In the genomic region with DNA sequence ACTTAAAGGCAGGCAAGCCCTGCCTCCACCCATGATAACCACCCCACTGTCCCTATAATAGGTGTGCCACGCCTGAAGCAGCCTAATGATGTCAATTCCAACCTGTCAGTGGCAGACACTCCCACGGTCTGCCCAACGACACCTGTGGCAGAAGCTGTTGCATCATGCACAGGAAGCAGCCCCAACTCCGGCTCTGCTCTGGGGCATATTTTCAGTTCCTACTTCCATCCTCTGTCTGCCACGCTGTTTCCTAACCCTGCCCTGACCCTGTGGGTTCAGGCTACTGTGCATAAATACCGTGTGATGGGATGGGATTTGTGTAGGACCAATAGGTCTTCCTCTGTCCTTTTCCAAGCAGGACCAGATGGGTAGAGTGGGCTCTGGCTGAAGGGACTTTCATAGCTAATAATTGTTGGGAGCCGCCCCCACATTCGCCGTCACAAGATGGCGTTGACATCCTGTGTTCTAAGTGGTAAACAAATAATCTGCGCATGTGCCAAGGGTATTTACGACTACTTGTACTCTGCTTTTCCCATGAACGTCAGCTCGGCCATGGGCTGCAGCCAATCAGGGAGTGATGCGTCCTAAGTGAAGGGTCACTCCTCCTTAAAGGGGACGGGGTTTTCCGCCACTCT, we compare ENCODE assay signal across 7 mouse cellular contexts. TPM values are rescaled to one million over a fixed set of nuclear protein-coding genes. Genes with fewer than 3 reads are reported as not detected.
A peak's percentile ranks its signal among the peaks of the same experiment; 100 is the strongest.
DNase-seq lines count a peak whose midpoint lies in the region; ATAC-seq lines count a peak whose summit lies in the region.
"Not testable (repeated sequence)": the region's sequence is repeated elsewhere in the genome, so short reads cannot be mapped to it uniquely, and the experiment has no call there.

No protein-coding gene starts in this region.

- peak overlapping the region; percentile 50; the same call in 1 of the 2 replicates for H3K27ac ChIP-seq in forebrain, embryonic 12.5 days
- H3K27ac ChIP-seq in heart, embryonic 16.5 days (ENCODE audit: low read length) = peak overlapping the region; percentile 54
- H3K27ac ChIP-seq in kidney, embryonic 14.5 days (ENCODE audit: low read depth, low read length) = peak overlapping the region; percentile 30; the same call in 1 of the 2 replicates
- 0 out of 2 replicates have a peak overlapping the region, but pooled peaks have one; percentile 19 for H3K27ac ChIP-seq in liver, embryonic 11.5 days (ENCODE audit: low read depth, low read length)
- not testable (repeated sequence) for H3K27ac ChIP-seq in midbrain, embryonic 11.5 days (ENCODE audit: low read depth, low read length)

- ATAC-seq in forebrain, embryonic 12.5 days (ENCODE audit: low FRiP score) = peak; percentile 66
- ATAC-seq in heart, embryonic 16.5 days (replicated peaks; ENCODE audit: extremely low read depth, insufficient read depth, low FRiP score) = peak; percentile 19
- ATAC-seq in kidney, embryonic 14.5 days (ENCODE audit: low FRiP score, low TSS enrichment) = 0 out of 2 replicates have a peak, but pooled peaks have one; percentile 34
- ATAC-seq in liver, embryonic 11.5 days (replicated peaks; ENCODE audit: low FRiP score) = peak; percentile 60
- 0 out of 2 replicates have a peak, but pooled peaks have one; percentile 54 for ATAC-seq in midbrain, embryonic 11.5 days (ENCODE audit: low FRiP score)

- H3K9ac ChIP-seq in forebrain, embryonic 12.5 days = peak overlapping the region; percentile 33; the same call in 1 of the 2 replicates
- peak overlapping the region; percentile 49 for H3K9ac ChIP-seq in heart, embryonic 16.5 days (ENCODE audit: low read length)
- H3K9ac ChIP-seq in kidney, embryonic 14.5 days (ENCODE audit: low read depth, low read length) = peak overlapping the region; percentile 25; the same call in 1 of the 2 replicates
- H3K9ac ChIP-seq in liver, embryonic 11.5 days (ENCODE audit: low read depth, low read length) = peak overlapping the region; percentile 49; the same call in 1 of the 2 replicates
- H3K9ac ChIP-seq in midbrain, embryonic 11.5 days (ENCODE audit: low read length) = peak overlapping the region; percentile 24; the same call in 1 of the 2 replicates

- peak overlapping the region; percentile 40 for H3K4me3 ChIP-seq in forebrain, embryonic 12.5 days (replicated peaks)
- peak overlapping the region; percentile 43 for H3K4me3 ChIP-seq in heart, embryonic 16.5 days (ENCODE audit: low read length)
- H3K4me3 ChIP-seq in kidney, embryonic 14.5 days (ENCODE audit: low read length) = peak overlapping the region; percentile 35
- peak overlapping the region; percentile 48 for H3K4me3 ChIP-seq in liver, embryonic 11.5 days (ENCODE audit: low read depth, low read length)
- H3K4me3 ChIP-seq in midbrain, embryonic 11.5 days (ENCODE audit: low read depth, low read length) = peak overlapping the region; percentile 33

- 59% methylated on average over 17 of the region's 17 CpGs for WGBS in forebrain, embryonic 12.5 days
- WGBS in heart, embryonic 16.5 days = 59% methylated on average over 15 of the region's 17 CpGs
- WGBS in kidney, embryonic 14.5 days = 68% methylated on average over 15 of the region's 17 CpGs
- WGBS in liver, embryonic 11.5 days = 52% methylated on average over 15 of the region's 17 CpGs
- 60% methylated on average over 14 of the region's 17 CpGs for WGBS in midbrain, embryonic 11.5 days

- not testable (repeated sequence) for H3K36me3 ChIP-seq in forebrain, embryonic 12.5 days (replicated peaks); heart, embryonic 16.5 days (ENCODE audit: control insufficient read depth, insufficient read depth); kidney, embryonic 14.5 days (ENCODE audit: control insufficient read depth, insufficient read depth, low read length); liver, embryonic 11.5 days (ENCODE audit: control insufficient read depth, insufficient read depth, low read length); midbrain, embryonic 11.5 days (ENCODE audit: control insufficient read depth, insufficient read depth, low read length)

- peak overlapping the region; percentile 55 for H3K4me2 ChIP-seq in forebrain, embryonic 12.5 days
- peak overlapping the region; percentile 56 for H3K4me2 ChIP-seq in heart, embryonic 16.5 days (ENCODE audit: low read depth, low read length)
- peak overlapping the region; percentile 34 for H3K4me2 ChIP-seq in kidney, embryonic 14.5 days (replicated peaks; ENCODE audit: low read depth, low read length)
- peak overlapping the region; percentile 45 for H3K4me2 ChIP-seq in liver, embryonic 11.5 days
- peak overlapping the region; percentile 42 for H3K4me2 ChIP-seq in midbrain, embryonic 11.5 days

- H3K9me3 ChIP-seq in forebrain, embryonic 12.5 days; heart, embryonic 16.5 days (replicated peaks; ENCODE audit: control insufficient read depth, low read length); kidney, embryonic 14.5 days (ENCODE audit: control insufficient read depth, low read length); liver, embryonic 11.5 days (ENCODE audit: control insufficient read depth, low read length); midbrain, embryonic 11.5 days (ENCODE audit: control insufficient read depth, low read length): not testable (repeated sequence)

- peak; percentile 60 for DNase-seq in cerebellum, adult 11-12 months
- peak; percentile 36 for DNase-seq in liver, embryonic 11.5 days (ENCODE audit: low spot score)
- not testable (repeated sequence) for DNase-seq in midbrain, embryonic 11.5 days (ENCODE audit: low spot score, missing footprints)
- DNase-seq in spleen, adult 12 weeks (ENCODE audit: low spot score) = peak; percentile 42

- H3K27me3 ChIP-seq in forebrain, embryonic 12.5 days; heart, embryonic 16.5 days (ENCODE audit: control insufficient read depth, insufficient read depth, low read length); kidney, embryonic 14.5 days (ENCODE audit: control insufficient read depth, insufficient read depth, low read length); liver, embryonic 11.5 days (replicated peaks; ENCODE audit: control insufficient read depth, insufficient read depth, low read length); midbrain, embryonic 11.5 days (ENCODE audit: control insufficient read depth, insufficient read depth, low read length): not testable (repeated sequence)

- not testable (repeated sequence) for H3K4me1 ChIP-seq in forebrain, embryonic 12.5 days; heart, embryonic 16.5 days (ENCODE audit: control insufficient read depth, insufficient read depth, low read length); kidney, embryonic 14.5 days (ENCODE audit: control insufficient read depth, insufficient read depth, low read length); liver, embryonic 11.5 days (replicated peaks; ENCODE audit: control insufficient read depth, insufficient read depth, low read length); midbrain, embryonic 11.5 days (ENCODE audit: control insufficient read depth, insufficient read depth, low read length)

RNA-seq across cellular contexts. Expression of a gene that starts 5.0 kb away (rescaled TPM):
- polyA plus RNA-seq in forebrain, embryonic 12.5 days (2016; fragmentation: Nextera tagmentation; extraction: Ambion mirVana) = 2.2 and 3.0 TPM in 2 replicates
- 1.4 and 1.8 TPM in 2 replicates for polyA plus RNA-seq in heart, embryonic 16.5 days (2015; fragmentation: Nextera tagmentation; extraction: Ambion mirVana)
- polyA plus RNA-seq in kidney, embryonic 14.5 days (2014; fragmentation: Nextera tagmentation; extraction: Ambion mirVana) = 6.0 and 9.6 TPM in 2 replicates
- polyA plus RNA-seq in liver, embryonic 11.5 days (2014; fragmentation: Nextera tagmentation; extraction: Ambion mirVana) = 1.0 and 1.9 TPM in 2 replicates
- 1.8 and 2.8 TPM in 2 replicates for polyA plus RNA-seq in midbrain, embryonic 11.5 days (2014; fragmentation: Nextera tagmentation; extraction: Ambion mirVana)

RNA-seq across cellular contexts. Expression of a gene that starts 43.5 kb away (rescaled TPM):
- polyA plus RNA-seq in forebrain, embryonic 12.5 days (2016; fragmentation: Nextera tagmentation; extraction: Ambion mirVana) = 112 and 126 TPM in 2 replicates
- 74.8 and 78.4 TPM in 2 replicates for polyA plus RNA-seq in heart, embryonic 16.5 days (2015; fragmentation: Nextera tagmentation; extraction: Ambion mirVana)
- polyA plus RNA-seq in kidney, embryonic 14.5 days (2014; fragmentation: Nextera tagmentation; extraction: Ambion mirVana) = 63.7 and 107 TPM in 2 replicates
- polyA plus RNA-seq in liver, embryonic 11.5 days (2014; fragmentation: Nextera tagmentation; extraction: Ambion mirVana) = 97.7 and 112 TPM in 2 replicates
- 115 and 122 TPM in 2 replicates for polyA plus RNA-seq in midbrain, embryonic 11.5 days (2014; fragmentation: Nextera tagmentation; extraction: Ambion mirVana)
